Mouse (Mus musculus): Measurements from ENCODE around the gene Dtnb. TPM values are rescaled to one million over a fixed set of nuclear protein-coding genes. Genes with fewer than 3 reads are reported as not detected.

Dtnb gene
- polyA plus RNA-seq, 1 experiment from 2014 or later, result 18.8 TPM

- Histone ChIP-seq H3K27me3 (replicated peaks; ENCODE audit: insufficient read depth, low read length) (no peaks in the 10 kb centered on the region), H3K9me3 (ENCODE audit: low read length) (no peaks in the 10 kb centered on the region), H3K27ac (ENCODE audit: low read length) (no peak overlapping the region), H3K36me3 (ENCODE audit: insufficient read depth, low read length) (no peaks in the 10 kb centered on the region), H3K4me2 (replicated peaks; ENCODE audit: low read depth, low read length) (no peak overlapping the region), H3K4me1 (ENCODE audit: insufficient read depth, low read depth, low read length) (peaks cover 12% of the 10 kb centered on the region; the same call in 1 of the 2 replicates), H3K4me3 (ENCODE audit: low read depth, low read length) (no peak overlapping the region), H3K9ac (replicated peaks; ENCODE audit: low read depth) (no peak overlapping the region)
- TF ChIP-seq EP300 (IDR thresholded peaks at IDR 0.05), result no peak
- TF ChIP-seq CTCF (IDR thresholded peaks at IDR 0.05), result no peak
- WGBS, result 86% methylated on average over 6 of the region's 6 CpGs
- no peak for DNase-seq (ENCODE audit: low spot score)
- ATAC-seq, result no peak
Measured at GRCm38 (mm10) chr12:3778286-3778685, 206.1 kb downstream of the Dtnb start.

- H3K4me1 ChIP-seq (ENCODE audit: insufficient read depth, low read depth, low read length), result peaks cover 12% of the 10 kb centered on the region; the same call in 1 of the 2 replicates
- no peaks in the 10 kb centered on the region for H3K27me3 ChIP-seq (replicated peaks; ENCODE audit: insufficient read depth, low read length)
- H3K4me2 ChIP-seq (replicated peaks; ENCODE audit: low read depth, low read length), result no peak overlapping the region
- ATAC-seq (no peak), DNase-seq (ENCODE audit: low spot score) (no peak)
- H3K36me3 ChIP-seq (ENCODE audit: insufficient read depth, low read length), result no peaks in the 10 kb centered on the region
- H3K9me3 ChIP-seq (ENCODE audit: low read length), result no peaks in the 10 kb centered on the region
- WGBS, result 83% methylated on average over 2 of the region's 2 CpGs
- no peak overlapping the region for H3K9ac ChIP-seq (replicated peaks; ENCODE audit: low read depth)
- no peak overlapping the region for H3K4me3 ChIP-seq (ENCODE audit: low read depth, low read length)
- no peak overlapping the region for H3K27ac ChIP-seq (ENCODE audit: low read length)
- TF ChIP-seq CTCF (IDR thresholded peaks at IDR 0.05) (no peak), EP300 (IDR thresholded peaks at IDR 0.05) (no peak)
Measured at GRCm38 (mm10) chr12:3779639-3780038, 207.5 kb downstream of the Dtnb start.

GRCm38 (mm10) chr12:3780405-3780891 lies 208.3 kb downstream of the Dtnb start:
- Histone ChIP-seq H3K9me3 (ENCODE audit: low read length) (no peaks in the 10 kb centered on the region), H3K4me2 (replicated peaks; ENCODE audit: low read depth, low read length) (no peak overlapping the region), H3K27me3 (replicated peaks; ENCODE audit: insufficient read depth, low read length) (no peaks in the 10 kb centered on the region), H3K4me3 (ENCODE audit: low read depth, low read length) (no peak overlapping the region), H3K4me1 (ENCODE audit: insufficient read depth, low read depth, low read length) (peaks cover 12% of the 10 kb centered on the region; the same call in 1 of the 2 replicates), H3K27ac (ENCODE audit: low read length) (no peak overlapping the region), H3K9ac (replicated peaks; ENCODE audit: low read depth) (no peak overlapping the region), H3K36me3 (ENCODE audit: insufficient read depth, low read length) (no peaks in the 10 kb centered on the region)
- TF ChIP-seq CTCF (IDR thresholded peaks at IDR 0.05), result no peak
- no peak for TF ChIP-seq EP300 (IDR thresholded peaks at IDR 0.05)
- DNase-seq (ENCODE audit: low spot score), result peak; percentile 50
- peak; percentile 40 for ATAC-seq
- WGBS, result 17% methylated on average over 8 of the region's 8 CpGs

- no peak for DNase-seq (ENCODE audit: low spot score)
Measured at GRCm38 (mm10) chr12:3780931-3781471, 208.8 kb downstream of the Dtnb start.

GRCm38 (mm10) chr12:3781482-3781881 lies 209.3 kb downstream of the Dtnb start:
- H3K4me2 ChIP-seq (replicated peaks; ENCODE audit: low read depth, low read length), result 0 out of 2 replicates have a peak overlapping the region, but pooled peaks have one; percentile 11
- H3K27ac ChIP-seq (ENCODE audit: low read length), result no peak overlapping the region
- WGBS, result under 1% methylated on average over 8 of the region's 8 CpGs
- DNase-seq (ENCODE audit: low spot score) (peak; percentile 94), ATAC-seq (peak; percentile 94)
- peak; percentile 97 for TF ChIP-seq CTCF (IDR thresholded peaks at IDR 0.05)
- TF ChIP-seq EP300 (IDR thresholded peaks at IDR 0.05), result no peak
- no peak overlapping the region for H3K4me3 ChIP-seq (ENCODE audit: low read depth, low read length)
- H3K27me3 ChIP-seq (replicated peaks; ENCODE audit: insufficient read depth, low read length), result no peaks in the 10 kb centered on the region
- no peaks in the 10 kb centered on the region for H3K9me3 ChIP-seq (ENCODE audit: low read length)
- peaks cover 12% of the 10 kb centered on the region; the same call in 1 of the 2 replicates for H3K4me1 ChIP-seq (ENCODE audit: insufficient read depth, low read depth, low read length)
- no peaks in the 10 kb centered on the region for H3K36me3 ChIP-seq (ENCODE audit: insufficient read depth, low read length)
- H3K9ac ChIP-seq (replicated peaks; ENCODE audit: low read depth), result no peak overlapping the region

More at GRCm38 (mm10) chr12:3780931-3781471, 208.8 kb downstream of the Dtnb start:
- peak; percentile 29; the same call in 1 of the 2 replicates for ATAC-seq
- no peak overlapping the region for H3K4me3 ChIP-seq (ENCODE audit: low read depth, low read length)
- no peak for TF ChIP-seq EP300 (IDR thresholded peaks at IDR 0.05)
- no peak for TF ChIP-seq CTCF (IDR thresholded peaks at IDR 0.05)
- 0 out of 2 replicates have a peak overlapping the region, but pooled peaks have one; percentile 11 for H3K4me2 ChIP-seq (replicated peaks; ENCODE audit: low read depth, low read length)
- peaks cover 12% of the 10 kb centered on the region; the same call in 1 of the 2 replicates for H3K4me1 ChIP-seq (ENCODE audit: insufficient read depth, low read depth, low read length)
- WGBS, result 29% methylated on average over 7 of the region's 7 CpGs
- H3K27ac ChIP-seq (ENCODE audit: low read length), result peak overlapping the region; percentile 52
- no peaks in the 10 kb centered on the region for H3K27me3 ChIP-seq (replicated peaks; ENCODE audit: insufficient read depth, low read length)
- H3K9ac ChIP-seq (replicated peaks; ENCODE audit: low read depth), result no peak overlapping the region
- no peaks in the 10 kb centered on the region for H3K9me3 ChIP-seq (ENCODE audit: low read length)
- no peaks in the 10 kb centered on the region for H3K36me3 ChIP-seq (ENCODE audit: insufficient read depth, low read length)

GRCm38 (mm10) chr12:3783196-3783825 lies 211.1 kb downstream of the Dtnb start:
- ATAC-seq (no peak), DNase-seq (ENCODE audit: low spot score) (no peak)
- WGBS, result 24% methylated on average over 3 of the region's 3 CpGs
- Histone ChIP-seq H3K27me3 (replicated peaks; ENCODE audit: insufficient read depth, low read length) (no peaks in the 10 kb centered on the region), H3K4me3 (ENCODE audit: low read depth, low read length) (no peak overlapping the region), H3K9ac (replicated peaks; ENCODE audit: low read depth) (no peak overlapping the region), H3K27ac (ENCODE audit: low read length) (no peak overlapping the region), H3K4me2 (replicated peaks; ENCODE audit: low read depth, low read length) (no peak overlapping the region), H3K36me3 (ENCODE audit: insufficient read depth, low read length) (no peaks in the 10 kb centered on the region), H3K4me1 (ENCODE audit: insufficient read depth, low read depth, low read length) (peaks cover 12% of the 10 kb centered on the region; the same call in 1 of the 2 replicates), H3K9me3 (ENCODE audit: low read length) (no peaks in the 10 kb centered on the region)
- TF ChIP-seq EP300 (IDR thresholded peaks at IDR 0.05), result no peak
- no peak for TF ChIP-seq CTCF (IDR thresholded peaks at IDR 0.05)

All from lung, postnatal 0 days (tissue).